Mouse (Mus musculus): ENCODE results near the gene Rdh16f1.

Gene Rdh16f1

GRCm38 (mm10) chr10:127759181-127760110 is at the start of gene Rdh16f1, which contains the start of gene Rdh1:
Gene Rdh16f1, plus strand, starts transcription at chr10:127759787.
Gene Rdh1, plus strand, starts transcription at chr10:127759721.
- peak; percentile 20 for DNase-seq (ENCODE audit: low read depth, low spot score)

DNA sequence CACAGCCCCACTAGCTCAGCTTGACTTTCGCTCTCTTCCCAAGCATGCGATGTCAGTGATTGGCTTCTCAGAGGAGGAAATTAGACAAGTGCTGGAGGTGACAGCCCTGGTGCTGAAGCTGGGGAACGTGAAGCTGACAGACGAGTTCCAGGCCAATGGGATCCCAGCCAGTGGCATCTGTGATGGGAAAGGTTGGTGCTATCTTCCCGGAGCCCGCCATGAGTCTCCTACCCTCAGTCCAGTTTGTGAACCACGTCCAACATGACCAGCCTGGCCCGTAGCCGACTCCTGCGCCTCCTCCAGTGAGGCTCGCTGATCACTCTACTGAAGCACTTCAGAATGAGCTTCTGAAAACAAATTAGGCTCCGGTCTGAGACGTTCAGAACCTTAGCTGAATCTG is 49.3 kb upstream of the Rdh16f1 start:
- no peak for DNase-seq (ENCODE audit: low read depth, low spot score)

- DNase-seq (ENCODE audit: low read depth, low spot score), result no peak
Measured at GRCm38 (mm10) chr10:127712736-127713135, 46.9 kb upstream of the Rdh16f1 start.

- no peak for DNase-seq (ENCODE audit: low read depth, low spot score)
Measured at GRCm38 (mm10) chr10:127721671-127722418, 37.7 kb upstream of the Rdh16f1 start.

DNA sequence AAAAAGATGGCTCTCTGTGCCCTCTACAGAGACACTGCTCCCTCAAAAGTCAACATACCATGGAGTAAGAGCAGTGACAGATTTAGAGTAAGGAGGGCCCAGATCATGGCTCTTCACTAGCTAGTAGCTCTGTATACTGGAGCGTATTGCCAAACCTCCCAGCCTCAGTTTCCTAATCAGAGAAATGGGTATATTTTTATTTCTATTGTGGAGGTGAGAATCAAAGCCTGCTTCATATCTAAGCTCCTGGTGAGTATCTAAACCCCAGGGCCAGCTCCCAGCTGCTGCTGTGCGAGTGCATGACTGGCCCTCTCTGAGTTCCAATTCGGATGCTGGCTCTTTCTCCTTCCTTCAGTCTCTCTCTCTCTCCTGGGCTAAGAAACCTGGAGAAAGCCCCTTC is 35.4 kb upstream of the Rdh16f1 start, which contains the start of gene Tac2:
Gene Tac2, plus strand, starts transcription at position 301 of the 400 bp plus-strand sequence.
- DNase-seq (ENCODE audit: low read depth, low spot score), result no peak

DNA sequence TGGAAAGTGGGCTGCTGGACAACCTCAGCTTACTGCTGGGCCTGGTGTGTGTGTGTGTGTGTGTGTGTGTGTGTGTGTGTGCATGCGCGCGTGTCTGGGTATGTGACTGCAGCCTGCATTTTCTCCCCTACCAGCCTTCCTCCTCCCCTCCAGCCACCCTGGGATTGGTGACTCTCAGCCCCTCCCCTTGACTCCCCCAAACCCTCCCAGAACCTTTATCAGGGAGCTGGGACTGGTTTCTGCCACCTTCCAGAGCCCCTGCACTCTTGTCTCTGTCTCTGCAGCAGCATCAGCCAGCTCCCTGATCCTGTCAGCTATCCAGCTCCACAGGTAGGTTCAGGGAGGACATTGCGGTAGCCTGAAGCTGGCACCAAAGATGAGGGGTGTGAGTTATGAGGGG is 34.5 kb upstream of the Rdh16f1 start:
- no peak for DNase-seq (ENCODE audit: low read depth, low spot score)

DNA sequence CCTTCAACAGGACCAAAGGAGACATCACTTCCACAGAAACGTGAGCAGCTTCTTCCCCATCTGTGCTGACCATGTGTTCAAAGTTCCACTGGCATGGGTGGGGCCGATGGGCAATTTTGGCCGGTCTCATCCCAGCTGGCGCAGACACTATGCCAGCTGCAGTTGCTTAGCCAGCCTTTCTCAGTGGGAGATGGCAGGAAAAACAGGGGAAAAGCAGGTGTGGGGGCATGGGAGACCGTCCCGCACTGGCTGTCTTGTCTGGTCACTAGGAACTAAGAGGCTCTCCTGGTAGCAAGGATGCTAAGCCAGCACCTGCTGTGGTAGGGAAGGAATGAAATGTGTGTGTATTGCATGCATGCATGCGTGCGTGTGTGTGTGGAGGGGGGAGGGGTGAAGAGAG is 31.1 kb upstream of the Rdh16f1 start:
- DNase-seq (ENCODE audit: low read depth, low spot score), result no peak

DNA sequence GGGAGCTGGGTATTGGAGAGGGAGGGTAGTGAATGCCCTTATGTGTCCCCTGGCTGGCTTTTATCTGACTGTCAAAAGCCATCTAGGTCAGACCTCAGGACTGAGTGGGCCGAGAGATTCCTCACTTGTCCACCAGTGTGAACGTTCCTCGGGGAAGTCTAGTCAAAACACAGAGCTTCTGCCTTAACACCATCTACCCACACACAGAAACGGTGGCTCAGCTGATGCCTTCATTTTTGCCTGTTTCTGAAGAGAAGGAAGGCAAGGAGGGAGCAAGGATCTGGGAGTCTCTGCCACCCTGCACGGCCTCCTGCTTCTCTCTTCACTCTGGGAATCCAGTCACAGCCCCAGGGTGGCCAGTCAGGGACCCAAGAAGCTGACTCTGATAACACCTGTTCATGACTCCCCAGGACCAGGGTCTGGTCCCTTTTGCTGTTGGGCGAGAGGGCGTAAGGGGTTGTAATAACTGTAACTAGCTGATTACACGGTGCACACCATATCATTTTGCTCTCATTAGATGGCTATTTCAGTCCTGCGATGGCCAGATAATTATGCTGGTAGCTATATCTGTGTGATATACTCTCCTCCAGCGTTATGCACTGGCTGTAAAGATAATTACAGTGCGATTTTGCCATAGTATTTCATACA is 29.2 kb upstream of the Rdh16f1 start:
- no peak for DNase-seq (ENCODE audit: low read depth, low spot score)

DNA sequence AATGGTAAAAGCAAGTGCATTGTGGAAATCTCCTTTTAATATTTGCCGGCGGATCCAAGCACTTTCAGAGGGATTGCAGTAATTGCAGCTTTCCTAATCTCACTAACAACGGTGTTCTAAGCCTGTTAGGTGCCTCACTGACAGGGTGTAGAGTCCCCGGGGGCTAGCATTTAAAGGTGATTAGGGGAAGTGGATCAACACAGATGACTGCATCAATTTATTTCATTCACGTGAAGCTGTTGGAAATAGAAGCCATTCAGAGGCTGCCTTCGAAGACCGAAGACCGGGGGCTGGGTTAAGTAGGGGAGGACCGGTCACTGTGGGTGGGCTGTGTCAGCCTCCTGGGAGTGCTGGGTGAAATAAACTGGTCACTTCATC is 28.7 kb upstream of the Rdh16f1 start:
- no peak for DNase-seq (ENCODE audit: low read depth, low spot score)

GRCm38 (mm10) chr10:127731397-127731796 is 28.2 kb upstream of the Rdh16f1 start:
- DNase-seq (ENCODE audit: low read depth, low spot score), result no peak

DNA sequence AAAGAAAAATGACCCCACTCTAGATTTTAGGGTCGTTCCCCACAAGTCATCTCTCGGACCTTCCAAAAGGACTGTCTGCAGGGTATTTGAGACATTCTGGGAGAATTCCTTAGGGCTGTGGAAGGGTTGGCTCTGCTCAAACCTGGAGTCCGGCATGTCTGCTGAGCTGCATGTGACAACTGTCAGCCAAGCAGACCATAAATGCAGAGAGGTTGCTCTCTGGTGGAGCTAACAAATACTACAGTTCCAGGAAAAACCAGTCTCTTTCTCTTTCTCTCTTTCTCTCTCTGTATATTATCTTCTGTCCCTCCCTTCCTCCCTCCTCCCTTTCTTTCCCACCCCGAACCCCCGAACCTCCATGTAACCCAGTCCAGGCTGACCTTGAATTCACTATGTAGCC is 25.2 kb upstream of the Rdh16f1 start:
- peak; percentile 61 for DNase-seq (ENCODE audit: low read depth, low spot score)

GRCm38 (mm10) chr10:127736266-127736665 is 23.3 kb upstream of the Rdh16f1 start:
- DNase-seq (ENCODE audit: low read depth, low spot score), result no peak

DNA sequence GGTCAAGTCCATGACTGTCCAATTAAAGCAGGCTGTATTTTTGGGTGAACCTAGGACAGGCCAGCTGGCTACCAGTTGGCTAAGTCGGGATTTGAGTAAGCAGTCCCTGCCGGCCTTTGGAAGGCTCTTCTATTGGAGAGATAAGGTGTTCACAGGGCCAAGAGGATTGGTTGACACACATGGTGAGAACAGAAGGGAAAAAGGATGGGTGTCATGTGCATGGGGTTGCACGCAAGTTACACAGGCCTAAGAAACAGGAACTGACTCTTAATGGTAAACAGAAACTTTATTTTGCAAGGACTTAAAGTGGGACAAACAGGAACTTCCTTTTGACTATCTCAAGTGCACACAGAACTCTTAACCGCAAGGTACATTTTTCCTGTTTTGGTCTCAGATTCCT is 22.7 kb upstream of the Rdh16f1 start:
- DNase-seq (ENCODE audit: low read depth, low spot score), result no peak

GRCm38 (mm10) chr10:127737552-127737951 is 22.0 kb upstream of the Rdh16f1 start:
- no peak for DNase-seq (ENCODE audit: low read depth, low spot score)

DNA sequence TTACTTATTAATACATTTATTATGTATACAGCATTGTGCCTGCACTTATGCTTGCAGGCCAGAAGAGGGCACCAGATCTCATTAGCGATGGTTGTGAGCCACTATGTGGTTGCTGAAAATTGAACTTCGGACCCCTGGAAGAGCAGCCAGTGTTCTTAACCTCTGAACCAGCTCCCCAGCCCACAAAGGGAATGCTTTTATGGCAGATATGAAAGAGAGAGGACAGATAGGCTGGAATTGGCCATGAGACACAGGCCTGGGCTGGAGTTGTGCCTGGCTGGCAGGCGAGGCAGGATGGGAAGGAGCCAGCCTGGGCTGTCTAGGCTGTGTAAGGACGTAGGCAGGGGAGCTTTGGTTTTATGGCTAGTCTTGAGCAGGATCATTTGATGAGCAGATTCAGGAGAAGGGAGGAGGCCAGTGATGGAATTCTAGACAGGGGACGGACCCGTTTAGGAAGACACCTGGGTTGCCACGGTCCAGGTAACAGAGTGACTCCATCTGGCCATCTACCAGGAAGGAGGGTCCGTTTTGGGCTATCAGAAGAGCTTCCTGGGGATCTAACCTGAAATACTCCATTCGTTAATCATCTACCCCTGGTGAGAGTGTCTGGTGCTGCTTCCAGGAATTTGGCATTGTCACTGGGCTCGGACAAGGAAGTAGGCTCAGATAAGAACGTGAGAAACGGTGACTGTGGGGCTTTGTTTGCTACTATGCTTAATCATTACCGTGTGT is 21.3 kb upstream of the Rdh16f1 start:
- peak; percentile 46 for DNase-seq (ENCODE audit: low read depth, low spot score)

- DNase-seq (ENCODE audit: low read depth, low spot score), result peak; percentile 80
Measured at GRCm38 (mm10) chr10:127739083-127739660, 20.4 kb upstream of the Rdh16f1 start, which contains the start of gene Zbtb39. Gene Zbtb39, plus strand, starts transcription at chr10:127739538.

- DNase-seq (ENCODE audit: low read depth, low spot score), result no peak
Measured at GRCm38 (mm10) chr10:127739661-127740161, 19.9 kb upstream of the Rdh16f1 start.

DNA sequence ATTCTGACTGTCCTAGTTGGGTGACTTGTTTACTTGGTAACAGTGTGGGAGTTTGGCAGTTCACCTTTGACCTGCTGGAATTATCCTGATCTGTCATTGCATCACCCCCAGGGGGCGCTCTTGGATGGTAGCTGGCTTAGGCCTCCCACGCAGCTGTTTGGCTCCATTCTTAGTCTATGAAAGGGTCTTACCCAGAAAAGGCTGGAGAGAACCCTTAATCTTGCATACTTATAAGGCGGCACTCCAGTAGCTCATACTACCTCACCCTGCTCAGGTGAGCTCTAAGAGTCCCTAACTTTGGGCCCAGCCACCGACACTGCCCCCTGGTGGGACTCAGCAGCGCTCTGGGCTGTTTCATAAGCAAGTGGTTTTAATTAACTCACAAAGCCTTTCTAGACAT is 14.9 kb upstream of the Rdh16f1 start:
- peak; percentile 62 for DNase-seq (ENCODE audit: low read depth, low spot score)

GRCm38 (mm10) chr10:127745886-127746285 is 13.7 kb upstream of the Rdh16f1 start:
- no peak for DNase-seq (ENCODE audit: low read depth, low spot score)

GRCm38 (mm10) chr10:127747254-127747653 is 12.3 kb upstream of the Rdh16f1 start:
- DNase-seq (ENCODE audit: low read depth, low spot score), result no peak
